Mouse (Mus musculus): ENCODE results near the gene Asic1. TPM values are rescaled to one million over a fixed set of nuclear protein-coding genes. Genes with fewer than 3 reads are reported as not detected.
A peak's percentile ranks its signal among the peaks of the same experiment; 100 is the strongest.

Gene Asic1
- 10 to 100 TPM; 83.1 to 91.8 TPM for total RNA-seq (2021)
- long read RNA-seq, experiment 1, full-length matches to known transcripts = 27 of 47 reads
- long read RNA-seq, experiment 1, partial matches to known transcripts = 1 of 47 reads
- long read RNA-seq, experiment 1, other reads (novel, unspliced or antisense) = 19 of 47 reads
- long read RNA-seq, experiment 2, full-length matches to known transcripts = 36 of 65 reads
- long read RNA-seq, experiment 2, partial matches to known transcripts = 7 of 65 reads
- long read RNA-seq, experiment 2, other reads (novel, unspliced or antisense) = 22 of 65 reads

DNA sequence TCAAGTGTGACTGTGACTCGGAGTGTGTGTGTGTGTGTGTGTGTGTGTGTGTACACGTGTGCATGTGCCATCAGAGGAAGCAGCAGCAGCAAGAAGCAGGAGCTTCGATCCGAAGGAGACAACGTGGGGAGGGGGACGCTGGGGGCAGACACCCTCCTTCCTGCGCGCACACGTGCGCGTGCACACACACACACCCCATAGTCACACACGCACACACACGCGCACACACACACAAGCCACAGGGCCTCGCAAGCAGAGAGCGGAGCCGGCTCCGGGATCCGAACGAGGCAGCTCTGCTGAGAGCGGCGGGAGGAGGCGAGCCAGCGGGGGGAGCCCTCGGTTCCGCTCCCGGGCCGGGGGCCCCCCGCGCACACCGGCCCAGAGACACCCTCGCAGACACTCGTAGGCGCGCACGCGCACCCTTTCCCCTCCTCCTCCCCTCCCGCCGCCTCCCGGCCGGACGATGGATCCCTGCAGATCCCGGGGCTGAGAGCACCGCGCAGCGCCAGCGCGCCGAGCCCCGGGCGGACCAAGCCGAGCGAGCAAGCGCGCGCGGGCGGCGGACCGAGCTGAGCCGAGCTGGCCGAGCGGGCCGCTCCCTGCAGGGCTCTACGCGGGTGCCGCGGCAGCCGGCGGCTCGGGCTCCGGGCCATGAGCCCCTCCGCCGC lies at the start of gene Asic1:
TSS of gene Asic1 (plus strand) at position 215 of the 668 bp plus-strand sequence.
- DNase-seq (ENCODE audit: low spot score in 2 of 2) = peak; percentile 73 to 74
- intact Hi-C loops (cut with DNase I) = loop anchor here (10.0 kb wide), 1 partner anchor 255 kb away; no protein-coding TSS in a partner anchor

DNA sequence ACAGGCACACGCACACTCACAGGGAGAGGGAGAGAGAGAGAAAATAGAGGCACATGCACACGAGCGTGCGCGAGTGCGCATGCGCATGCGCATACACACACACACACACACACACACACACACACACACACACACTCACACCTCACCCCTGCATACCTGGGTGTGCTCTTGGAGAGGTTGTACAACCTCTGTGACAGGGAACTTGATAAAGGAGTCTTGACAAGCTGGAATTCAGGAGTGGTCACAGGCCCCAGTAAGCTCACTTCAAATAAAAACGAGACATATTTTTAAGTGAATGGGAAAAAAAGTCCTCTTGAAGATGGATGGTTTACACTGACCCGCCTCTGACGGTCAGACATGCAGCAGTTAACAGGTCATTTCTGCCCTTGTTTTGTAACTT lies 48.1 kb upstream of the Asic1 start:
- intact Hi-C loops (cut with DNase I) = no loop called here
- DNase-seq (ENCODE audit: low spot score in 2 of 2) = no peak

DNA sequence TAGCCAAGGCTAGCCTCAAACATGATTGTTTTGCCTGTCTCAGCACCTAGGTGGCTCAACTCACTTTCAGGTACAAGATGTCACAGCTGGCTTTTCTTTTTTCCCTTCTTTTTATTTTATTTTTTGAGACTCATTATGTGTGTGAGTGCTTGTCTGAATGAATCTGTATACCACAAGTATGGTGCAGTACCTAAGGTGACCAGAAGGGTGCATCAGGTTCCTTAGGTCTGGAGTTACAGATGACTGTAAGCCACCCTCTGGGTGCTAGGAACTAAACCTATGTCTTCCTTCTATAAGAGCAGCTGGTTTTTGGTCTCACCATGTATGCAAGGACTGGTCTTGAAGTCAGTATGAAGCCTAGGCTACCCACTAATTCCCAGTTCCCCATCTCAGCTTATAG lies 38.5 kb upstream of the Asic1 start:
- intact Hi-C loops (cut with DNase I) = no loop called here
- no peak for DNase-seq (ENCODE audit: low spot score in 2 of 2)

DNA sequence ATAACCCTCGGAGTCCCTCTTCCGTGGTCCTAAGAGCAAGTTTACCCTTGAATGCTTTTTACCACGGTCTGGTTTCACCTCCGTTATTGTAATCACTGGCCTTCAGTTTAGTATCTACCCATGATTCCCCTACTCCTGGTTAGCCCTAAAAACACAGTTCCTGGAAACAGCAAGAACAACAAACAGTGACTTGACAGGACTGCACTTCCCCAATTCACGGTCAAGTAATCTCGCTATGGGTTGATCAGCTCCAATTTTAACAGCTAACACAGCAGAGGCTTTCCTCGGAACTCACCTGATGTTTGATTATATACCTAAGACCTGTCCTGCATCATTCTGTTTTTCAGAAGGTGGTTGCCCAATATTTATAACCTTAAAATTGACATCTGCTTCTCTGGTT lies 35.5 kb upstream of the Asic1 start:
- intact Hi-C loops (cut with DNase I) = no loop called here

DNA sequence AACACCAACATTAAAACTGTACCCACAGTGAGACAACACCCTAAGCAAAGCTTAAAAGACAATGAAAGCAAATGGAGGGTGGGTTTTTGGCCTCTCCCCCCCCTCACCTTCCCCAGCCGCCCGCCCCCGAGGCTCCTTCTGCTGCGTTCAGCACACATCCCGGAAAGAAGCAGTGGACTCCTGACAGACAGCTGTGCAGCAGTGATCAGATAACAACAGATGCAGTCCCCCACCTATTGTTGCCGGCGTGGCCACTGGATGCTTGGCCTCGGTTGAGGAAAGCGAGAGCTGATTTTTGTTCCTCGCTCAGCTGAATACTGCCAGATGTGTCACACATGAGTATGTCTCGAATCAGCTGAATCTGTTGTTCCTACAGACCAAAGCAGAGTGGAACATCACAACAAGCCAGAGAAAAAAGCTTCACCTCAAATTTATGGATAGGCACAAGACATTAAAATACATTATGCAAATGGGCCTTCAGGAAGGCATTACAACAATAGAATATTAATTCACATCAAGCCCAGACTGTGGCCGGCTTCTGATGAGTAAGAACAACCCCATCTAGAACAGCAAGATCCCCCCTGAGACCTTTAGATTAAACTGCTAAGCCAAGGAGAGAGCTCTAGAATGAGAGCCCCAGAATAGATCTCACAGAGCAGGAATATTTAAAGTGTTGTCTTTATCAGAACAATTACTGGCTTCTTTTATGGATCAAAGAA lies 32.6 kb upstream of the Asic1 start:
- no peak for DNase-seq (ENCODE audit: low spot score in 2 of 2)
- intact Hi-C loops (cut with DNase I) = no loop called here

More for the DNA sequence above, 35.5 kb upstream of the Asic1 start:
- no peak for DNase-seq (ENCODE audit: low spot score in 2 of 2)

DNA sequence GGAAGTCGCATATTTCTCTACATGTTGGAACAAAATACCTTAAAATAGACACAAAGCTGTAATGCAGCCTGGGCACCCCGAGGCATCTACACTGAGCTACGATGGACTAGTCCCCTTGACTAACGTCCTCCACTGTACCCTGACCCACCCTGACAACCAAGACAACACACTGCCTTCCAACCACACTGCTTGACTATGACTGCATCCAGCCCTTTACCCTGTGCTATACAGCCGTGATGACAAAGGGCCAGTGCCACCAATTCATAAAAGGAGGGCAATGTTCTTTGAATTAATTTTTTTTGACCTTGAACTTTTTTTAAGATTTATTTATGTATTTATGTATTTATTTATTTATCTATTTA lies 32.1 kb upstream of the Asic1 start:
- intact Hi-C loops (cut with DNase I) = no loop called here
- DNase-seq (ENCODE audit: low spot score in 2 of 2) = no peak

DNA sequence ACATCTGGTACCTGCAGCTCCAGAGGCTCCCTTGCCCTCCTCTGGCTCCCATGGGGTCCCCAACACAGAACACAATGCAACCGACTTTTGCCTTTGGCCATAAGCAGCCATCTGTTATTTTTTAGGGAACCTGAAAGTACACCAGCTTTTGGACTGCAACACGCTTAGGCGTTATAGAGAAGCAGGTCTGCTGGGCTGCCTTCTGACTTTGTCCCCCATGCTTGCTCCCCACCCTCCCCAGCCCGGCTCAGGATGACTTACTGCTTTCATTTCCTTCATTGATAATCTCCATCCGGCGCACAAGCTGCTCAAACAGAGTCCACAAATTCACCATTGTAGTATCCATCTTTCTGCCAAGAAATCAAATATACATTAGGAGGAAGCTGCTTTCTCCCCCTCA lies 27.5 kb upstream of the Asic1 start:
- no peak for DNase-seq (ENCODE audit: low spot score in 2 of 2)
- intact Hi-C loops (cut with DNase I) = no loop called here

DNA sequence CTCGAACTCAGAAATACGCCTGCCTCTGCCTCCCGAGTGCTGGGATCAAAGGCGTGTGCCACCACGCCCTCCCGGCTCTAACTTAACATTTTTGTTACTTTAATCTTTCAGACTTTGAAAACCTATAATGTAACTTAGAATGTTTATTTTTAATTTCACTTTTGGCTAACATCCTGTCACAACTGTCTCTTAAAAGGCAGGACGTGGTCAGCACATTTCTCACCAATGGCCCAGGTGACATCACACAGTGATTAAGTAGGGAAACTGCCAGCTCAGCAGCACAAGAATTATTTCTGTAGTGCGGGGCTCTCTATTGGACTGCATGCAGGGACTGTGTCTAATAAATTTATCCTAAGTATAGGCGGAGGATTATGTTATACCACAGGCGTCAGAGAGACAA lies 26.3 kb upstream of the Asic1 start:
- DNase-seq (ENCODE audit: low spot score in 2 of 2) = no peak
- intact Hi-C loops (cut with DNase I) = no loop called here

DNA sequence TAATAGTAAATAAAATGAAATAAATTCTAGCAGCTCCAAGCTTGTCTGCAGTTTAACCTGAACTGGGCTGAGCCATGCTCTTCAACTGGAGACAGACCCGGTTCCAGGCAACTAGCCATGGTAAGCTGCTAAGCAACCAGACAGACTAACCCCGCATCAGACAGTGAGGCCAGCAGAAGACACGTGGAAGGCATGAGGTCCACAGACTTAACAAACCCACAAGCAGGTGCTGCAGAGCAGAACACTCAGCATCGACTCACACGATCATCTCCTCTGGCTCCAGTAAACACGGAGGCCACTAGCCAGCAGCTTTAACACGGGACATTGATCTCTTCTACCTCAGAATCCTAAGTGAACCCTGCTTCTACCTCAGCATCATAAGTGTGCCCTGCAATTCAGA lies 25.4 kb upstream of the Asic1 start:
- intact Hi-C loops (cut with DNase I) = no loop called here
- peak in 1 of 2 experiments; percentile 75 for DNase-seq (ENCODE audit: low spot score in 2 of 2)

DNA sequence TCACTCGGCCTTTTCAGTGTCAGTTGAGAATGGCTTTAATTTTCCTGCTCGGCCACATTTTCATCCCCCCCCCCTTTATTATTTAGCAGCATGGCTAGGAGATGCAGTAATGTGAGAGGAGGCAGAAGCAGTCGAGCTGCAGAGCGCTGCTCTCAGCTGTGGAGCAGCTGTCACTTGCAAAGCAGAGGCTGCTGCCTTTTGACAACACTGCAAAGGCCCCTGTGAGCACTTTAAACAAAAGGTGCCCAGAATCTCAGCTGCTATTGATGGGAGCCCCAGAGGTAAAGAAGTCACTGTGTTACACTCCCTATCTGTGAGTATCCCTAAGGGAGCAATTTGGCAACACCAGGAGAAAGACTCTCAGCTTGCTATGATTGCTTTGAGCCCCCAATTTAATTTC lies 21.8 kb upstream of the Asic1 start:
- intact Hi-C loops (cut with DNase I) = no loop called here
- no peak for DNase-seq (ENCODE audit: low spot score in 2 of 2)

DNA sequence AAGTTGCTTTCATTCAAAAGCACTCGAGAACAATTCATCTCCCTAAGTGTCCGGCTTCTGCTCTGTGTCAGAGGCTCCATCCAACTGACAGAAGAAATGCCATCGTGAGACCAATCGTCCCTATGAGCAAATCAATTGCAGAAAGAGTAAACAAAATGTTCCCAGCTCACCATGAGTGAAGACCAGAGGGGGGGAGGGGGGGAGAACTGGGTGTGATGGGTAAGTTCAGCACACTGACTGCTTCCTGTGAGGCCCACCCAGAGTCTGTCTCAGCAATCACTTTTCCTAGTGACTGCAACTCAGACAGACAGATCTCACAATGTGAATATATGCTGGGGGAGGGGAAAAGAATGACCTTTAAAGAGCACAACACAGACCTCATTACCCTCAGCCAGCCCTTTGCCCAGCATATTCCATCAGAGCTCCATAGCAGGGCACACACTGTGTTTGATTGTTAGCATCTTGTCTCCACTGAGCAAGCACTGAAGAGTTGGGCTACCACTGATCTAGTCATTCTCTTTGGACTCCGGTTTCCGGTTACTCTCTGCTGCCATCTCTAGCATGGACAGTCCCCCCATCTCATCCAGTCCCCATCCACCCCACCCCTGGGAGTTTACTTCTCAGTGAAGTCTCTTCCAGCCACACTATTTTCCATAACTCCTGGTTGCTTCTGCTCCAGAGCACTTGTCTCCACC lies 21.0 kb upstream of the Asic1 start:
- intact Hi-C loops (cut with DNase I) = no loop called here
- DNase-seq (ENCODE audit: low spot score in 2 of 2) = no peak

DNA sequence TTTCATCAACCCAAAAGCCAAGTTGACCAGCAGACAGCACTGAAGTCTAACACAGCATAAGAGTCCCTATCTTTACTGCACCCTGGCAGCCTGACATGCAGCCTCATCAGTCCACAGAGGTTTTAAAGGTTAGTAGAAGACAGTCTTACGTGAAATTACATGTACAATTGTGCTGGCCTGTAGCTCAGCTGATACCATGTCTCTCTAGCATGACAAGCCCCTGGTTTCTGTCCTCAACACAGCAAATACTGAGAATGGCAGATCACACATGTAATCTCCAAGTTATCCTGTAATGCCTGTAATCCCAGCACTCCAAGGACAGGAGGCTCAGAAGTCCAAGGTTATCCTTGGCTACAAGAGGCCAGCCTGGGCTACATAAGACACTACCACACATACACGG lies 19.9 kb upstream of the Asic1 start:
- DNase-seq (ENCODE audit: low spot score in 2 of 2) = no peak
- intact Hi-C loops (cut with DNase I) = no loop called here

DNA sequence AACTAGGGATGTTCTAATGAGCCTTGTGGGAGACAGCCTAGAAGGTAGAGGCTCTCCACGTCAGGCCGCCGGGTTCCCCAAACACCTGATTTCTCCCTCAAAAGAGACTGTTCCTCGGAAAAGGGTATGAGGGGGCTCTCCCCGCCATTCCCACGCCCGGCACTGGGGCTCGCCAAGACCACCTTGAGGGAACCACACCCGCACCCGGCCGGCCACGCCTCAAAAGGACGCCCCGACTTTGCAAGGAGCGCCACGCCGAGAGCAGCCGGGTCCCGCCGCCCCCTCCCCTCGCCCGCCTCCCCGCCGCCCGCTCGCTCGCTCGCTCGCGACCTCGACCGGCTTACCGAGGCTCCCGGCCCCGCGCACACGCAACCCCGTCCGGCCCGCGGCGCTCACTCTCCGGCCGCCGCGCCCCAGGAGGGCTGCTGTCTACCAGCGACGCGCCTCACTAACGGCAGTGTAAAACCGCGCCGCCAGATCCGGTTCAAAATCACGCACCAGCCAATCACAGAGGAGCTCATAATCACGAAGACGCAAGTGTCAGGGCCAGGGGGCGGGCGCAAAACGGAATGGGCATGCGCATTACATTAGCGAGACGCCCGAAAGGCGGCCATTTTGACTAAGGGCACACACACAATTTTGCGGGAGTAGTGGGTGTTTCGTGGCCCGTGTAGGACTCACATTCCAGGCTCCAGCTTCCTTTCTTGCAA lies 18.9 kb upstream of the Asic1 start, which contains the start of gene Racgap1:
TSS of gene Racgap1 (minus strand) at position 494 of the 710 bp plus-strand sequence.
- intact Hi-C loops (cut with DNase I) = no loop called here
- DNase-seq (ENCODE audit: low spot score in 2 of 2) = peak; percentile 98 to 99

DNA sequence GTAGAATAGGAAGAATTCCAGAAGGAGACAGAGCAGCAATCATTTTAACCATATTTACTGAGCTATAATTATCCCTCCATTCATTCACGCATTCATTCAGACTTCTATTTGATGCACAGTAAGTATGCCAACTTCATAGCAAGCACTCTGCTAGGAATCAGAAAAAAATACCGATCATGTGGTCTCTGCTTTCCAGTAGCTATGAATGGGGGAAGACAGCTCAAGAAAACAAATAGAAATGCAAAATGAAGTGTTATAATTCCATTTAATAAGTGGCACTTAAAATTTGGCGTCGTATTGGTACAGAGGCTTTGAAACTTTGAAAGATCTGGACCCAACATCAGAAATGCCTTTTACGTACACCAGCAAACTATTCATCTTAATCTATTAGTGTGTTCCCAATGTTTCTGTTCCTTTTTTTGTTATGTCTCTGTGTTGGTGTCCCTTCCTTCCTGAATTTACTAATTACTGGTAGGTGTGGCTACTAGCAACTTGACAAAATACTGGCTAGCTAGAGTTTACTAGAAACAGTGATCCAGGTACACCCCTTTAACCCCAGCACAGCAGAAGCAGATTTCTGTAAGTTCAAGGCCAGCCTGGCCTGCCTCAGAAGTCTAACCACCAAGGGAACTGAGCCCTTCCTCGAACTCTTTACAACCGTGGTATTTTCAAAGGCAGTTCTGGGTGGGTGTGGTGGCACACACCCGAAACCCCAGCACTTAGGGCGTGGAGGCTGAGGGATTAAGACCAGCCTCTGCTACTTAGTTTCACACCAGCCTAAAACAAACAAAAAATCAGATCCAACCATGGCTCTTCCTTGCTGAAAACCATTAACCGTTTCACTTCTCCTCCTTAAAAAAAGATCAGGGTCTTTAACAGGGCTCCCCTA lies 17.9 kb upstream of the Asic1 start:
- intact Hi-C loops (cut with DNase I) = no loop called here
- DNase-seq (ENCODE audit: low spot score in 2 of 2) = no peak

DNA sequence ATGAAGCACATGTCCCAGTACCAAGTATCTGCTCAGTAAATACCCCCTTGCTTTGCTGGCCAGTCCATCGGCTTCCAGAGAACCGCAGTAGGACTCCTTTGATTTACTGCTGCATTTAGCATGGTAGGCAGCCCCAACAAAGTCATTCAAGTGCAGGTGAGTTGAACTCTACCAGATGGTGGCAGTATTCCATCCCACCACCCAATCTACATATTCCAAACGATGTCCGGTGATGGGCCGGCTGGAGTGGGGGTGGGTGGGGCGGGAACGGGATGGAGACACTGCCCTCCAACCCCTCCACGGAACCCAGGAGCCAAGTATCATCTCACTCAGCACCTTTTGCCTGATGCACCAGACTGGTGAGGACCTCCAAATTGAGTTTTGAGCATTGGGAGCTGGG lies 16.9 kb upstream of the Asic1 start:
- intact Hi-C loops (cut with DNase I) = no loop called here
- DNase-seq (ENCODE audit: low spot score in 2 of 2) = no peak

DNA sequence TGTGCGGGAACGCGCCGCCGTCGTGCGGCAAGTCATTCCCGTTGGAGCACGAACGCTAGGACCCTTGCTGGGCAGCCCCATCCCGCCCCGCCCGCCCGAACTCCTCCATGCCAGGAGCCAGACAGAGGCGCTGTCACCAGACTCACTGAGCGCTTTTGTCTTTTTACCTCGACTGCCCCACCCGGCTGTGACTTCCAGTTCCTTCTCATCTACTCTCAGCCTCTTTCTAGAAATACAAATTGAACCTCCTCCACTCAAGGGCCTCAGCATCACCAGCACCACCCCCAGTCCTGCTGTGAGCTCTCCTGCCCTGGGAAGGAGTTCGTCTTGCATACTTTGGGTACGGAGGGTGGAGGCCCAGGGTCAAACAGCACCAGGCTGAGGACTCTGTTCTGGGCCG lies 16.3 kb upstream of the Asic1 start:
- intact Hi-C loops (cut with DNase I) = no loop called here

DNA sequence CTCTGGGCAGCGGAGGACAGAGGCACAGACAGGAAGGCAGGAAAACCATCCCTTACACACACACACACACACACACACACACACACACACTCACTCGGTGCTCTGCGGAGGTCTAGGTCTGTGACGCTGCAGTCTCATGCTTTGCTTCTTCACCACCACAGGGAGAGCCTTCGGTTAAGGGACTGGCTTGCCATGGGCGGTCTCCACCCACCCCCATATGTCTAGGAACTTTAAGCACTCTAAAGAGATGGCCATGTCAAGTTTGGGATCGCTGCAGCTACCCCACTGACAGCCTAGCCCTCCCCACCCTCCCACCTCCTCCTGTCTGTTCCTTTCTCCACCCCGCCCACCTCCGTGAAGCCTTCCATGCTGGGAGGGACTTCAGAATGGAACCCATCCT lies 14.2 kb upstream of the Asic1 start:
- intact Hi-C loops (cut with DNase I) = no loop called here
- DNase-seq (ENCODE audit: low spot score in 2 of 2) = no peak

More for the DNA sequence above, 16.3 kb upstream of the Asic1 start:
- no peak for DNase-seq (ENCODE audit: low spot score in 2 of 2)

DNA sequence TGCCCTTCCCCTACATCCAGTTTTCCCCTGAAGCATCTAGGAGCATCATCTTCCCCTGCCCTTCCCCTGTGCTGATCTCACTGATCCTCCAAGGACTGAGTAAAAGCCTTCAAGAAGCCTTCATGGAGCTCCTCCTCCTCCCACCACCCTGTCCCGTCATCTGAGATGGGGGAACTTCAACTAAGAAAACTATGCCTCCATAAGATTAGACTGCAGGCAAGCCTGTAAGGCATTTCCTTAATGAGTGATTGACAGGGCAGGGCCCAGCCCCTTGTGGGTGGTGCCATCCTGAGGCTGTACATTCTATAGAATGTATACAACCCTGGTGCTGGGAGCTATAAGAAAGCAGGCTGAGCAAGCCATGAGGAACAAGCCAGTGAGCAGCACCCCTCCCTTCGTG lies 11.7 kb upstream of the Asic1 start:
- intact Hi-C loops (cut with DNase I) = no loop called here
- DNase-seq (ENCODE audit: low spot score in 2 of 2) = no peak

Measured in left cerebral cortex, postnatal 14 days (tissue).